Mouse (Mus musculus) brain, embryonic 18.5 days (tissue): ENCODE measurements around the gene Ibsp.

Experiments
- DNase-seq: peaks from one replicate; pipeline ENCODE4 v3.0.0-alpha.2; 2012; ENCODE audit warnings: low read depth, low spot score

Gene Ibsp

DNA sequence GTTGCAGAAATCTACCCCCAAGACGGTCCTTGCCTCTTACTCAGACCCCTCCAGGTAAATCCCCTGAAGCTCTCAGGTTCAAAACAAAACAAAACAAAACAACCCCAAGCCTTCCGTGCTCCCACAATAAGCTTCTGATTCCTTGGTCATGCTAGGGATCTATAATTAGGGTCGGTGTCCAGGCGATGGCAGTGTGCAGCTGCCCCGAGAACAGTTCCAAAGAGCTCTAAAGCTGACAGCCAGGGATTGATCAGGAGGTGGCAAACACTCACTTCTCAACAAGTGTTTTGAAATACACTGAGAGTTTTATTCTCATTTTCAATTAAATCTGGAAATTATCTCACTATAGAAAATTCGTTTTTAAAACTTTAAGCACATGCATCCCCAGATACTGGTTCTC lies 43.9 kb downstream of the Ibsp start:
- DNase-seq = no peak

DNA sequence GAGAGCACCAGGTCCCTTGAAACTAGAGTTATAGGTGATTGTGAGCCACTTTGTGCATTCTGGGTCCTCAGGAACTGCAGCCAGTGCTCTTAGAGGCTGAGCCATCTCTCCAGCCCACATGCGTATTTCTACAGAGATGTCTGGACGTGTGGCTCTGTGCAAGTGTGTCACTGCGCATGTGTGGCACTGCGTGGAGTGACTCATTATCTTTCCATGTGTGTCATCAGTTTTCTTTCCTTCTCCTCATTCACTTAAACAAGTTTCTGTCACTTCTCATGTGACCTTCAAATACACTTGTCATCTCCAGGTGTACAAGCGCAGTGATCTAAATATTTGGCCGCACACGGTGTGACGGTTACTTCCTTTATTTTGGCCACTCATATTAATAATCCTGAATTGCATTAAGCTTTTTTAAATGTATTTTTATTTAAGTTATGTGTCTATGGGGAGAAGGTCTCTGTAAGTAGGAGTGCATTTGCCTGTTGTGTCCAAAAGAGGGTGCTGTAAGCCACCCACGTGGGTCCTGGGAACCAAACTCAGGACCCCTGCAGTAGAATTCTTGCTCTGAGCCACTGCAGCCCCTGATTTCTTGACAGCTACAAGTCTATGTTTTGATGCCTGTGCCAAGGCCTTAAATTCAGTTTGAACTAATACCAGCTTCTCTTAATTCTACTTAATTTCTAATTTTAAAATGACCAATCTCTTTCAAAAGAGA lies 45.7 kb downstream of the Ibsp start:
- DNase-seq = no peak

DNA sequence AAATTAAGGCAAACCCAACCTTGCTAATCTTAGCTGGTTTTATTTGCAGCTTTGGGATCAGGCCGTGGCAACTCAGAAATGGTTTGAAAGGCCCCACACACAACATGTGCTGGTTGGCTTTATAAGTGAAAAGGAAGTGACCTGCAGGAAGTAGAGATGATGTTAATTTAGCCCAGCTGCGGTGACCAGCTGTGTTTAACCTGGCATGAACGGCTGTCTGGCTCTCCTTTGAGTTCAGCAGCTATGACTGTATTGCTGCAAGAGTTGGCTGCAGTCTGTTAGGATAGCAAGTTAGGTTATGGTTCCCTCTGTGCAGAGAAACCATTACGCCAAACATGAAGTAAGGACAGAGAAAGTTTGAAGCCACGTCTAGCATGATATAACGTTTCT lies 46.3 kb downstream of the Ibsp start:
- no peak for DNase-seq

DNA sequence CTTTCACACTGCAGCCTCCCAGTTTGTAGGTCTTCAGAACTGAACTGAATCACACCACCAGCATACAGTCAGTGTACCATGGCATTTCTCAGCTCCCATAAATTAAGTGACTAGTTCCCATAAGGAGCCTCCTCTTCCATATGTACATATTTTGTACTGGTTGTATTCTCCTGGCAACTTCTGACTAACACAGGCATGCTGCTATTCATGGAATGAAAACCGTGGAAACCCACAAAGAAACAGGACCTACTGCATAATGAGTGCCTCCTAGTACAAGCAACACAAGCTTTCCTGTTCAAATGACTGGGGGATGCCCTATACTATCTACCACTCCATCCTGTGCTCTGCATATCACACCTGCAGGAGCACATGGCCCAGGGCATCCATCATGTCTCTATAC lies 52.1 kb downstream of the Ibsp start:
- no peak for DNase-seq

DNA sequence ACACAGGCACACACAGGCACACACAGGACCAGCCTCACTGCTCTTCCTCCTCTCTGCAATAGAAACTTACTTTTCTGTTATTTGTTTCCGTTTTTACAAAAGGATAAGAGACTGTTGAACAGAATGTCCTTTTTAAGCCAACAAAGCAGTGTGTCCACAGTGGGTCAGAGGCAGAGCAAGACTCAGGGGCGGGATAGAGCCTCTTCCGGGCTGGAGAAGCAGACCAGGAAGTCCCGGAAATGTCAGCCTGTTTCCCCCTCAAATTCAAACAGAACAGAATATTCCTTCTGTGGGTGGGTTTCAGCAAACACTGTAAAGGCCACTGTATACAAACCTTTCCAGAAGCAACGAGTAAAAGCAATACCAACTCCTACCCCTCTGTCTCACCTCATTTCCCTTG lies 52.9 kb downstream of the Ibsp start:
- no peak for DNase-seq

DNA sequence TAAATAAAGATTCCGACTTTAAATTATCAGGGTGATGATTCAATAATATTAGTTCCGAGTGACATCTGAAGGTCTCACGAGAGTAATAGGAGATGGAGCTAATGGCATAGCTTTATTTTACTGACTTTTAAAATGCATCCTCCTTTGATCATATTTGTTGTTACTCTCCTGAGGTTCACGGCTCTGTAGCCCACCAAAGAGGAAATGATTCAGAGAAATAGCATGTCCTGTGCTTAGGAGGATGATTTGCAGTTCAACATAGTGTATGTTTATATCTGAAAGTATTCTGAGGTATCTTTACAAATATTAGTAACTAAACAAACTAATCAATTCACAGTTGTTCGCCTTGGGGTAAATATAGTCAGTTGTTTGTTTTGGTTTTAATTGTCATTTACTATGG lies 58.6 kb downstream of the Ibsp start:
- DNase-seq = no peak

DNA sequence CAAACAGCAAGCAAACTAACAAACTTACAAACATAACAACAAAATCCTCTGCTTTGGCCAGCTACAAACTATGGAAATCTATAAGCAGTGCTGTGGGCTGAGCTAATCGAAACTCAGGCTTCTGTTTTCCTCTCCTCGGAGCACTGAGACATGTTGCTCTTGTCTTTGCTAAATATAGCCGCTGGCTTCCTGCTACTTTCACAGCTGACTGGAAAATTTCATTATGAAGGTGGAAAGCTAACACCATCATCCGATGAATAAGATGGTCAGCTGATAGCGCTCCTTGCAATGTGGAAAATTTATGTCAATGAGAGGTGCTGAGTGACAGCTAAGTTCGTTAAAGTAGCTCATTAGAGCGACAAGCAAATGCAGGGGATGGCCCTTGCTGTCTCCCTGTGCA lies 59.6 kb downstream of the Ibsp start:
- no peak for DNase-seq

DNA sequence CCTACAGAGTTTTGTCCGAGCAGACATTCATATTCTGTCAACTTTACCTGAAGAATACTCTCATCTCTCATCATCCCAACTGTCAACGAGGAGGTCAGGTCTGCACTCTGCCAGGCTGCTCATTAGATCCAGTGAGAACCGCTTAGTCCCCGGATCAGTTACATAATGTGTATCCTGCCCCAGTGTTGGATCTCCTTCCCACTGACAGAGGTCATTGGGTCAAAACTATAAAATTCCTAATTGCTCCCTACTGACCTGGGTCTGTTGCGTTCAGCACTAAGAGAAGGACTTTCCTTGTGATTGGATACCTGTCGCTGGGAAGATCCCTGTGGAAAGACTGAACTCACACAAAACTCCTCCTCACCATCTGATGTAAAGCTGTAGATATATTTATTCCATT lies 60.3 kb downstream of the Ibsp start:
- DNase-seq = no peak
